Mouse (Mus musculus): ENCODE measurements around the gene 2010111I01Rik.
A peak's percentile ranks its signal among the peaks of the same experiment; 100 is the strongest.
"Not testable (repeated sequence)": the region's sequence is repeated elsewhere in the genome, so short reads cannot be mapped to it uniquely, and the experiment has no call there.

2010111I01Rik gene

DNA sequence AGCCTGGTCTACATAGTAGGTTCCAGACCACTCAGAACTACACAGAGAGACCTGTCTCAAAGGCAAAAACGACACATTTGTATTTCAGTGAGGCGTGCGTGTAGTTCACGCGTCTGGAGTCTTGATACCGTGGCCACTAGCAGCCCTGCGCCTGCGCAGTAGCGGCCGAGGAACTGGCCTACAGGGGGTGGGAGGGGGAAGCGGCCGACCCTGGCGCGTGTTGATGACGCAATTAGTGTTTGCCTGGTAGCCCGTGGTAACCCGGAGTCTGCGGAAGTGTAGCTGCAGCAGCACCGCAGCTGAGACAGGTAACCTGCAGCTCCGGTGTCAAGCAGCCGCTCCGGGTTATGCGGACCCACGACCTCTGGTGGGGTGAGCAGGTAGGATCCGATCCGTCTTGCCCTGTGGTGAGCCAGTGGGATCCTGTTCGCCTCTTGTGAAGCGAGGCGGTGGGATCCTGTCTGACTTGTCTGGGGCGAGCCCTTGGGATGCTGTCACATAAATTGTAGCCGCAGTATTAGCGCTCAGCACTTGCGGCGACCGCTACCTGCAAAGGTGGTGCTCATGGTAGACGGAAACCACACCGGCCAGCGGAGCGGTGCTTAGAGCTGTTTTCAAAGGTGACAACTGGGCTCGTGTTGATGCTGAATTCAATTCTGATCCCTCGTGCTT is at the start of gene 2010111I01Rik:
2010111I01Rik (plus strand) TSS at position 254 of the 672 bp plus-strand sequence.
- peak; percentile 95 to 96 for DNase-seq

DNA sequence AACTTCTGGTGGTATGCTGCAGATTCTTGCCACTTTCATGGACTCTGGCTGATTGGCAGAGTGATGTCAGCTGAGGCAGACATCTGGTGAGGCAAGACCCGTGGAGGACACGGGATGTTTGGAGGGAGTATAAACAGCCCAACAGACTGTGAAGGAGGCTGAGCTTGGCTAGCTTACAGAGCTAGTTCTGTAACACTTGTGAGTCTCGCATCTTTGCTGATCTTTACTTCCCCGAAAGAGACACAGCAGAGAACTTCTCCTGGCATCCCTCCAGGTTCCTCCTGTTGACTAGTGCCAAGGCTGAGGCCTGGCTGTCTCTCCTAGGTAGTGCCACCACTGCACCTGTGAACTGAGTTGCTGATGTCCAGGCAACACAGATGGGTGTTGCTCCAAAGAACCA is 48.0 kb upstream of the 2010111I01Rik start:
- DNase-seq = no peak

DNA sequence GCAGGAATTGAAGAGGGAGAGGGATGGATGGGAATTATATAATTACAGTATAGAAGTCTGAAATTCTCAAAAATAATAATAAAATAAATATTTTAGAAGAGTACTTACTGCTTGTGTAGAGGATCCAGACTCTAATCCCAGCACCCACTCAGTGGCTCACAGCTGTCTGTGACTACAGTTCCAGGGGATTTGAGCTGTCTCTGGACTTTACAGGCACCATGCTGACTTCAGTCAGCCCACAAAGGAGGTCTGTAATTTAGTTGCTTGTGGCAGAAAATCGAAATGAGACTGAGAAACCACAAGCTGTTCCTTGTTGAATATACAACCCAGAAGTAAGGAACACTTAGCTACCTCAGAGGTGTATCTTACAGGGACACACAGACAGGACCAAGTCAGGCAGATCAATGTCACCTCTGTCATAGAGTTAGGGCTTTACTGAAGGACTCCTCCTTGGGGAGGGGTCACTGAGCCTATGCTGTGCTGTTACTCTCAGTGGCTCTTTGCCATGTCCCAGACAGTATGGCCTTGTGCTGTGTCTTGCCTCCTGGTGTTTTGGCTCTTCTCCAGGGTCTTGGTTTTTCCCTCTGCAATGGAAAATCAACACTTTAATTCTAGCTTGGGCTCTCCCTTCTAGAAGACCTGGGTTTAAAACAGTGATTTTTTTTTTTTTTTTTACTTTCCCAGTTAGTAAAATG is 47.1 kb upstream of the 2010111I01Rik start:
- DNase-seq = no peak

DNA sequence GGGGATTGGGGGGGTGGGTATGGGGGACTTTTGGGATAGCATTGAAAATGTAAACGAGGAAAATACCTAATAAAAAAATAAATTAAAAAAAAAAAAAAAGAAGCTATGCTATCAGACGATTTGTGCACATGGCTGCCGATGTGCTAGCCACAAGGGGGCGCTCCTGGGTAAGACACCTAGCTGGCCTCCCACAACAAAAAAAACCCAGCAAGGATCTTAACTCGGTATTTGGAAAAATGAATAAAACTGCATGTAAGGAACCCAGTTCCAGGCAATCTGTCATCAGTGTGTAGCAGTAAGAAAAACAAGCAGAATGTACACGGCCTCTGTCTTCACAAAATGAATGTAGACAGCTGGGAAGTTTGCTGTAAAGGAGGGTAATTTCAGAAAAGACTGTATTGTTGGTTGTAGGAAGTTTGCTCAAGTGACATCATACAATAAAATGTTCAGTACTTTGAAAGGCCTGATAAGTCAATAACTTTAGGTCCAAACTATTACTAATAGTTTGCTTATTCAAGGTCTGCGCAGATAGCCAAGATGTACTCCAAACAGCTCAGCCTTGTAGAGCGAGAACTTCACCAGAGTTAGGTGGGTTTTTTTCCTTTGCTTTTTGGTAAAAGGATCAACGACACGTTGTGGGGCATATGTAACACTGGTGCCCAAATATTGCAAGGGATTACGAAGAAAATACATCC is 44.9 kb upstream of the 2010111I01Rik start:
- DNase-seq = peak; percentile 78 to 79

DNA sequence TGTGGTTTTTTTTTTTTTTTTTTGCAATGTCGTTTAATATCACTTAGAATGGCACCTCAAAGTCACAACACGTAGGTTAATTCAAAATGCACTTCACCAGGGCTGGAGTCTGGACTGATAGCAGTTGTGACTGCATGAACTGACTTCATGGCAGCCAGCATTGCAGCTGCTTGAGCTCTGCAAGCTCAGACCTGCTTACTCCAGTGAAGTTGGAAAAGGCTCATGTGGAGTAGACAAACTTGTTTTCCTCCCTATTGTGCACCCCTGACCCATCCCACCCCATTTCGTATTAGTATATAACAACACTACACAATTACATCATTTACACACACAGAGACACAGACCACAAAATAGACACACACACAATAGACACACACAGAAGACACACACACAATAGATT is 42.0 kb upstream of the 2010111I01Rik start:
- DNase-seq = no peak

DNA sequence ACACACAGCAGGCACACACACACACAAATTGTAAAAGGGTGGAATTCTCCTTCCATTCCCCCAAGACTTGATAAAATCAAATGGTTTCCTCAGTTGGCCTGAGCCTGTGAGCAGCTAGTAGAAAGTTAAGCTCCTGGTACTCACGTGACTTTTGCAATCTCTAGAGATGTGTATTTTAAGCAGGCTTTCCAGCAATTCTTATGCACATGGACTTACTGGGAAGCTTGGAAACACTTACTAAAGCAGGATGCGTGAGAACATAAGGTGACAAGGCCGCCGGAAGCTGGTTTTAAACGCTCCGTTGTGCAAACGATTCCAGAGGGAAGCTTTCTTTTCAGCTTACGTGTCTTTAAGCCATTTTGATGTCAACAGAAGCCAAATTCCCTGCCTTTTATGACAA is 41.5 kb upstream of the 2010111I01Rik start:
- DNase-seq = no peak

- DNase-seq = peak; percentile 16 to 20
Measured at GRCm38 (mm10) chr13:62926479-62926878, 38.2 kb upstream of the 2010111I01Rik start.

DNA sequence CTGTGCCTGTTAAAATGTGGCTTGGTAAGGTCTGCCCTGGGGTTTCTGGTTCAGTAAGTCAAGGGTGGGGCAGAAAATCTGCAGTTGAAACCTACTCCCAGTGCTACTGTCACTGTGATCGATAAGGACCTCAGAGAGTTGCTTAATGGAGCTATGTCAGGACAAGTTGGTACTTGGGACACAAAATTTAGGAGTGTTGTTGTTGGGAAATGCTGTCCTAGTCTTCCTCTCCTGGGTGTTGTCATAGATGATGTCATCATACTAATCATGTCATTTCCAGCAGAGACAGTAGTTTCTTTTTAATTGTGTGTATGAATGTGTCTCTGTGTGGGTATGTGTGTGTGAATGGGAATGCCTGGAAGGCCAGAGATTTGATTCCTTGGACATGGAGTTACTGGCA is 37.2 kb upstream of the 2010111I01Rik start:
- DNase-seq = no peak

GRCm38 (mm10) chr13:62929144-62929543 is 35.5 kb upstream of the 2010111I01Rik start:
- DNase-seq = not testable (repeated sequence)

DNA sequence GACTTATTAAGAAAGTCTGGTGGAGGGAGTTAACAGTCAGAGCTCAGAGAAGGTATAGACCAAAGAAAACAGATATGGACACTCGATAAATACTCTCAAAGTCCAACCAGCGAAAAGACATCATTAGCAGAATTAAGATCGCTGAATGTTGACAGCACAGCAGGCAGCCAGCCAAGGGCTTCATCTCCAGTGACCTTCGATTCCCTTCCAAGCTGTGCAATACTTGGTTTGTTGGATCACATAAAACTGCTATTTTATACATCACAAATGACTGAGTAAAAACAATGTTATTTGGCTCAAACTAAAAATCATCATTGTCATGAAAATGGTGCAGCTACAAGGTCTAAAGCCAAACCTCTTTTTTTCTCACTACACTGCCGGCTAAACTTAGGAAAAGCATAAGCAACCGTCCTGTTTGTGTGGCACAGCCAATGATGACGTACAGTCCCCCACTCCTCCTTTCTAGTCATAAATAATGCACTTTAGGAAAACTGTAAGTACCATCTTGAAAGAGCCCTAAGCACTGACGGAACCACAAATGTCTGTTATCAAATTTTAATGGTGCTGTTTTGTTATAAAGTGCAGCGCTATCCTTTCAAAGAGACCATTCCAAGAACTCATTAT is 34.8 kb upstream of the 2010111I01Rik start:
- no peak for DNase-seq

GRCm38 (mm10) chr13:62932452-62932851 is 32.2 kb upstream of the 2010111I01Rik start:
- no peak for DNase-seq

GRCm38 (mm10) chr13:62939371-62939770 is 25.3 kb upstream of the 2010111I01Rik start:
- no peak for DNase-seq

GRCm38 (mm10) chr13:62939797-62940196 is 24.9 kb upstream of the 2010111I01Rik start:
- no peak for DNase-seq

- no peak for DNase-seq
Measured at GRCm38 (mm10) chr13:62940721-62941120, 24.0 kb upstream of the 2010111I01Rik start.

DNA sequence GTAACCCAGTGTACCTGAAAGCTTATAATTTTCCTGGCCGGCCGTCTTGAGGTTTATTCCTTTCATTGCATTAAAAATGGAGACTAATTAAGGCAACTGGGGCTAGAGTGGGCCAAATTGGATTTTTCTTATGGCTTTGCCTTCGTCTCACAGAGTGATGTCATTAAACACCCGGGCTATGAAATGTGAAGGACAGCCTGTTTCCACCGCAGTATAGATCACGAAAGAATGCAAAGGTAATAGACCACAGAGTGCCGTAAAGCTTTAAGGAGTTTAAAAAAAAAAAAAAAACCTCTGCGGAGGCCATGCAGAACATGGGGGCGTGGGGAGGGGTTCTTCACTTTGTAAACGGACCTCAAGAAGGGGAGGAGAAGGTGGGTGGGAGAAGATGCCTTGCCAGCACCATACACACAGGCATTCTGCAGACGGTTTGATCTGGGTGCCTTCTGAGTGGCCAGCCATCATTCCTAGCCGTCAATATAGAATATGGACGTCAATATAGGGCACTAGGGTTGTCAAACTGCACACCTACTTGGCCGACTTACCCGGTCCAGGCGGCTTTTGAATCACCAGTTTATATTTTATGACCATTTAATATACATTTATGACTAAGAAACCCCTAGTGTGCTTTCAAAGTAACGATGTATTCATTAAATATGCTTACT is 23.2 kb upstream of the 2010111I01Rik start:
- DNase-seq = no peak

DNA sequence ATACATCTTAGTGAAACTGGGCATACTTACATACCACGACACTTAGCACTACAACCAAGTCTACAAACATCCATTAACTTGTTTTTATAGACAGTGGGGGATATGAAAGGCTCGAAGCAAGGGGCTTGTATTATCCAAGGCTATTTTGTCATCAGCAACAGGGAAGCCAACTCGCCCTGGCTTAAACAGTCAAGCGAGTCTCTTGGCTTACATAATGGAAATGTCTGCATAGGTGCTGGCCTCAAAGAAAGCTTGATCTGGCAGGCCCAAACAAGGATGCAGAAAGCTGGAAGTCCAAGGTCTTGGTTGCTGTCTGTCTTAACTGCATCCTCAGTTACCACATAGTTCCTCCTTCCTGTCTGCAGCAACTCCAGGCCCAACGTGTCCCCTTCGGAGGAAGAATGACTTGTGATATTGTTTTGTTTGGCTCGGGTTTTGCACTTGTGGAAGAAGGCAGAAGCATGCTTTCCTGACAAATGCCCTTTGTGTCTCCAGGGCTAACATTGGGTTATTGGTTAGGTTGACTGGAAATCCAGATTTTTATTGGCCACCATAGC is 21.3 kb upstream of the 2010111I01Rik start:
- DNase-seq = no peak

DNA sequence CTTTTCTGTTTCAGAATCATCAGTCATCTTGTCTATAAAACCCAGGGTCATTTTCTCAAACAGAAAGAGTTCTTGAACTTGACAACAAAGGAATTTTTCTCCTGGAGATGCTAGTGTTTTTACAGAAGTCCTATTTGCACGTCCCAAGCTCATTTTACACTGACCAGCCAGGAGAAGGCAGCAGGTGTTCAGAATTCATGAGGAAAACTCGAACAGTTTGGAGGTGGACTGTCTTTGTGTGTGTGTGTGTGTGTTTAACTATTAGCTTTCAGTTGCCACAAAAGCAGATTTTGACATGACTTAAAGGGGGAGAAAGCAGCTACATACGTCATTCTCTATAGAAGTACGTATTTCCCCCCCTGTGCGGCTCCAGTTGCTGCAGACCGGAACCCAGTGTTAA is 20.6 kb upstream of the 2010111I01Rik start:
- DNase-seq = no peak

- no peak for DNase-seq
Measured at GRCm38 (mm10) chr13:62949560-62950188, 15.0 kb upstream of the 2010111I01Rik start.

GRCm38 (mm10) chr13:62951606-62952005 is 13.1 kb upstream of the 2010111I01Rik start:
- no peak for DNase-seq

- no peak for DNase-seq
Measured at GRCm38 (mm10) chr13:62952047-62952446, 12.6 kb upstream of the 2010111I01Rik start.

- no peak for DNase-seq
Measured at GRCm38 (mm10) chr13:62952624-62953023, 12.1 kb upstream of the 2010111I01Rik start.

DNA sequence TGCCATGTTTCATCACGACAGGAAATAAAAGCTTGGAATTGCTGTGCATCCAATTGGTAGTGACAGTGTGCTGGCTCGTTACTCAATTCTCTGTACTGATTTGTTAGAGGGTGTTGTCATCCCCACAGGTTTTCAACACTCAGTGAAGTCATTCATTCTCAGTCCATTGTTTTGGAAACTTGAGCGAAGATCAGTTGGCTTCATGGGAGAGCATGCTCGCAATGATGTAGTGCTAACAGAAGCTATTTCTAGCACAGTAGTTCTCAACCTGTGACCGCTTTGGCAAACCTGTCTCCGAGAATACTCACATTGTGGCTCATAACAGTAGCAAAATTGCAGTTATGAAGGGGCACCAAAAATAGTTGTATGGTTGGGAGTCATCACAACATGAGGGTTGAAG is 8.7 kb upstream of the 2010111I01Rik start:
- DNase-seq = no peak
